Mouse (Mus musculus) layer of hippocampus, adult 2 months (tissue): Measurements from ENCODE around the gene Ndufb6. TPM values are rescaled to one million over a fixed set of nuclear protein-coding genes. Genes with fewer than 3 reads are reported as not detected.
A peak's percentile ranks its signal among the peaks of the same experiment; 100 is the strongest.

ENCODE experiments used
- DNase-seq, 2 experiments: peaks; one replicate each; pipeline ENCODE4 v3.0.0; 2022; ENCODE audit warnings: low spot score in 2 of 2
- H3K27ac ChIP-seq: fragments of 200-600 bp; 2 replicates; pipeline ENCODE4 v1.8.1; 2022
- H3K4me3 ChIP-seq: fragments of 200-600 bp; 2 replicates; pipeline ENCODE4 v1.8.1; 2022; ENCODE audit warnings: mild to moderate bottlenecking
- CTCF ChIP-seq: fragments of 200-600 bp; conservative IDR thresholded peaks from 2 replicates; pipeline ENCODE4 v1.8.1; 2022; ENCODE audit warnings: antibody characterized with exemption, mild to moderate bottlenecking, moderate library complexity
- total RNA-seq, 2 experiments: library from RNA; stranded (reverse); gene quantifications; 2 replicates each; pipeline ENCODE4 v1.2.3; 2021

Gene Ndufb6
- total RNA-seq, 2 experiments from 2014 or later, result 164 to 179 TPM

DNA sequence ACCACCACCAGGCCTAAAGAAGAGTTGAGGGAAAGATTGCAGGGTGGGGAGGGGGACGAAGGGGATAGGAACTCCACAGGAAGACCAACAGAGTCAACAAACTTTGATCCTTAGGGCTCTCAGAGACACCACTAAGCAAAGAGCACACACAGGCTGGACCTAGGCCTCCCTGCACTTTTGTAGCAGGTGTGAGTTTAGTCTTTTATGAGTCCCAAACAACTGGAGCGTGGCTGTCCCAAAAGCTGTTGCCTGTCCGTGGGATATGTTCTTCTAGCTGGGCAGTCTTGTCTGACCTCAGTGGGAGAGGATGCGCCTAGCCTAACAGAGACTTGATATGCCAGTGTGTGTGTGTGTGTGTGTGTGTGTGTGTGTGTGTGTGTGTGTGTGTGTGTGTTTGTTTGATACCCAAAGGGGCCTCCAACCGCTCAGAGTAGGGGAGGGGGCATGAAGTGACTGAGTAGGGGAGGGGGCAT is 38.9 kb downstream of the Ndufb6 start:
- DNase-seq, result no peak
- TF ChIP-seq CTCF, result no peak
- no peak overlapping the region for H3K27ac ChIP-seq
- peak overlapping the region; percentile 73 for H3K4me3 ChIP-seq

DNA sequence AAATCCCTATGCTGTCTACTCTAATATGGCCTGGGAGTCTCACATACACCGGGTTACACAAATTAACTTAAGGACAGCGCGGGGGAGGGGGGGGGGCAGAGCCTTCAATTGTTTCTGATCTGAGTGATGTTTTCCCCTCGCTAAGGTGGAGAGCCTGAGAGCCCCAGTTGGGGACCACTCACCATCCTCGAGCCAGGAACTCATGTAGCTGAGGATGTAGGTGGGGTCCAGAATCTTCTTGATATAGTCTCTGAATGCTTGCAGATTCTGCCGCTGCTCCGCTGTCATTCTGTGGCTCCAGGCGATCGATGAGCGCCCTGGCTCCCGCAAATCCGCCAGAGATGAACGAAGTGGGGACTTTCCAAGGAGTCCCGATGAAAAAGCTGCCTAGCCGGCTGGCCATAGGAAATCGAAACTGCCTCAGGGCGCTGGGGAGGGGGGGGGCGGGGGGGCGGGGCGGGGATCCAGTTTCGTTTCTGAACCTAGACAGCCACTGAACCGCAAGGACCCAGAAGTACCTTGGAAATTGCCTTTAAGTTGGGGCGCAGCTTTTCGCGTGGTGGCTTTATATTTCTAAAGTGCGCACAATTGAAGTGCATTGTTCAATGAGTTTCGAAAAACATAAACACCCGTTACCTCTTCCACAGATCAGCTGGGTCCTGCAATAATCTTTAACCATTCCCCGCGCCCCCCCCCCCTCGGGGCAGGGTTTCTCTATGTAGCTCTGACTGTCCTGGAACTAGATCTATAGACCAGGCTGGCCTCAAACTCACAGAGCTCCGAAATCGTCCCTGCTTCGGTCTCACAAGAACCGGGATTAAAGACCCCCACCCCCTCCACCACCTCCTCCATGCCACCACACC is 39.6 kb downstream of the Ndufb6 start, which contains the start of gene Ddx58:
Gene Ddx58, minus strand, starts transcription at position 420 of the 863 bp plus-strand sequence.
- Histone ChIP-seq H3K27ac (peak within 1 kb of the TSS; percentile 68), H3K4me3 (peak within 1 kb of the TSS; percentile 73)
- DNase-seq, result no peak
- no peak for TF ChIP-seq CTCF

DNA sequence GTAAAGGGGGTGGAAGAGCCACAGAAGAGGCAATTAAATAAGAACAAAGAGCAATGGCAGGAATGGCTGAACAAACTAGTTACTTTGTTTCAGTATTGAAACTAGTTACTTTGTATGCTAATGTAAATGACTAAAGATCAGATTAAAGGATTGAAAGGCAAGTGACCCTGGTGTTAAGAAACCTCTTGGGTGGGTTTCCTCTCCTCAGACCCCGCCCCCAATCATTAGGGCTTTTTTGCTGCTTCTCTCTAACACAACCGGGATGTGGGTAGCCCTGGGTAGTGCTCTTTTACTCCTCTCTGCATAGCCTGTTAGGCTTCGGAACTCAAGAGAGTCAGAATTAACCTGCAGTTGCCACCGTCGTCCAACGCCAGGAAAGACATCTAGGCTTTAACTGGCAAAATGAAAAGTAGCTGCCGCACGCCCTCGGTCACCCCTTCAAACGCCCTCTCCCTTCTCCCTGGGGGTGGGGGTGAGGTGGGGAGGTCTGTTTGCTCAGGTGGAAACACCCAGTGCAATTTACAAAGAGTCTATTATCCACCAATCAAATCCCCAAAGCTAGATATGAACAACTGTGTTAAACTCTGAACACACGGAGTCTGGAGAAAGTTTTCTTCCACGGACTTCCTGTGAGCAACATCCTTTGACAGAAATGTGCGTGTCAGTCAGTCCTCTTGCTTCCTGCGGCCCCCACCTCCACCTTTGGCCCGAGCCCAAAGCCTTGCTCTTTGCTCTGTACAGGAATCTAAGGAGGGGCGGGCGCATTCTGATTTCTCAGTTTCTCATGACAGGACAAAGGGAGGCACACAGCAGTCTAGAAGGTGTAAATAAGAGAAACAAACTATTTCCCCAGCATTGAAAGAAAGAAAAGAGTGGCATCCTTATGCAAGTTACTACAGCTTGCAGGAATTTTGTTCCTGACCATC is 40.5 kb downstream of the Ndufb6 start:
- TF ChIP-seq CTCF, result no peak
- no peak overlapping the region; the same call in 1 of the 2 replicates for H3K27ac ChIP-seq
- DNase-seq, result no peak
- H3K4me3 ChIP-seq, result peak overlapping the region; percentile 73

DNA sequence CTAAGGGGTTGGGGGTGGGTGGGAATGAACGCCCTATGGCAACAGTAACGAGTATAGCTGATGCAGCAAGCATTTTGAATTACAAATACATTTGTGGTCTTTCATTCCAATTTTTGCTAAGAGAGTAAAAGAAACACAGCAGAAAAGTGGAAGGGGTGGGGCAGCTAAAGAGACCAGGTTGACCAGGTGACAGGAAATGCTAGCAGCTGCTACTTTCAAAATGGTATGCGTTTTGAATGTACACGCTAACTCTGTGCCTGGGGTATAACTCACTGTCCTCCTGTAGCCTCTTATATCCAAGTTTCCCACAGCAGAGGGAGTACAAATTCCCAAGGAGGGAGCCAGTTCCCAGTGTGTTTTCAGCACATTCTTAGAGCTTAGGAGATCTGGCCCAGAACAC is 42.4 kb downstream of the Ndufb6 start:
- Histone ChIP-seq H3K27ac (no peak overlapping the region), H3K4me3 (no peak overlapping the region)
- DNase-seq, result no peak
- TF ChIP-seq CTCF, result no peak

DNA sequence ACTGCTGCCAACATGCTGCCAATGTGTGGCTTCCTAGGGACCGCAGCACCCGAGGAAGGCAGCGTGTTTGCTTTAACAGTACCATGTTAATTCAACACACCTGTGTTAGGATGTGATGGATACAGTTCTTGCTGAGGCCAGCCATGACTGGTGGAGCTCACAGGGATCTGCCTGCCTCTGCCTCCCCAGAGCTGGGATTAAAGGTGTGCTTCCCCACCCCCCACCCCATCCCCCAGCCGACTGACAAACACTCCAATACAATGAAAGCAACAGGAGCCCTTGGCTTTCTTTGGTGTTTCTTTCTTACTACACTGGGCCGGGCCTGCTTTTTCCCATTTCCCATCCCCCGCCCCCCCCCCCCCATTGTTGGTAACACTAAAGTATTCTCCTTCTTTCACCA is 45.0 kb downstream of the Ndufb6 start:
- no peak for DNase-seq
- no peak for TF ChIP-seq CTCF
- Histone ChIP-seq H3K27ac (no peak overlapping the region), H3K4me3 (no peak overlapping the region)

DNA sequence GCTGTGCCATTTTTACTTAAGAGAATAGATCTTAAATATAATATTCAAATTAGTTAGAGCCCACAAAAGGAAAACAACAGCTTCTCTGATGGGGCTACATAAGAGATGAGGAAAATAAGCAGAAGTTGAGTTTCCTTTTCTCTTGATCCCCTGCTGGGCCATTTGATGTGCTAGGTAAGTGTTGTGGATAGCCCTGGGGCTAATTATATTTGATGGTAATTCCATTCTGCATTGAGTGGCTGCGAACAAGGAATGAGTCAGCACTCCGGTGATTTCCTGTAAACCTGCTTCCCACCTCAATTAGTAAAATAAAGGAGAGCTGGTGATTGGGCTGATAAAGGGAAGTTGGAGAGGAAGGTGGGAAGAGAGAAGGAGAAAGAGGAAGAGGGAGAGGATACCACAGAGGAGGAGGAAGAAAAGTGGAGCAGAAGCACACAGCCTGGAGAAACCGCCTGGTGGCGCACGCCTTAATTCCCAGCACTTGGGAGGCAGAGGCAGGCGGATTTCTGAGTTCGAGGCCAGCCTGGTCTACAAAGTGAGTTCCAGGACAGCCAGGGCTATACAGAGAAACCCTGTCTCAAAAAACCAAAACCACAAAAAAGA is 46.1 kb downstream of the Ndufb6 start:
- no peak overlapping the region for H3K4me3 ChIP-seq
- no peak for DNase-seq
- no peak overlapping the region for H3K27ac ChIP-seq
- TF ChIP-seq CTCF, result no peak

DNA sequence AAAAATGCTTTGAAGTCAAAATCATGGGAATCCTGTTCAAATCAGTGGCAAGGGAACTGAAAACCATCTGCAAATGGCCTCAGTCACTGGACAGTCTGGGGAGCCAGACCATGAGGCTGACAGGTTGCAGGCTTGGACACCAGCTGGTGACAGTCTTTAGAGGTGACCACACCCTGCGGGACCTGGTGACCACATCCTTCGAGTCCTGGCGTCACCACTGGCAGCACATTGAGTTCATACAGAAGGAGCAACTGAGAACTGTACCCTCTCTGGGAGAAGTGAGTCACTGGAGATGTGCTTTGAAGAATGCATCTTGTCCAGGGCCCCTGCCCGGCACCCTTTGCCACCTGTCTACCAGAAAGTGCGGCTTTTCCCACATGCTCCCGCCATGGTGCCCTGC is 49.5 kb downstream of the Ndufb6 start:
- H3K4me3 ChIP-seq, result no peak overlapping the region
- TF ChIP-seq CTCF, result no peak
- no peak for DNase-seq
- H3K27ac ChIP-seq, result no peak overlapping the region

DNA sequence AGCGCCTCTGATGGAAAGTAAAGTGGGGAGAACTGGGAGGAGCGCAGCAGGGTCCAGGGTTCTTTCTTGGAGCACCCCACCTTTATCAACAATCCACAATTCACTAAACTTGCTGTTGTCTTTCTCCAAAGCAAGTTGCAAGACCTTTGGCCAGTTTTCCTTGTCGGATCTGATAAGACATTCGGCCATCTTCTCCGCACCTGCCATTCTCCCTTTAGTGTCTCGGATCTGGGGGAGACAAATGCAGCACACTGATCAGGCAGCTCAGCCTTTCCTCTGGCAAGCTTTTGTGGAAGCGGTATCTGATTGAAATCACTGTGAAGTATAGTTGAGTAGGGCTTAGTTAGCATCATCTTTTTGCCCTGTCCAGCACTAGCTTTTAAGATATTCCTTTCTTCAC is 51.3 kb downstream of the Ndufb6 start:
- H3K27ac ChIP-seq, result no peak overlapping the region
- H3K4me3 ChIP-seq, result no peak overlapping the region
- no peak for DNase-seq
- TF ChIP-seq CTCF, result no peak

DNA sequence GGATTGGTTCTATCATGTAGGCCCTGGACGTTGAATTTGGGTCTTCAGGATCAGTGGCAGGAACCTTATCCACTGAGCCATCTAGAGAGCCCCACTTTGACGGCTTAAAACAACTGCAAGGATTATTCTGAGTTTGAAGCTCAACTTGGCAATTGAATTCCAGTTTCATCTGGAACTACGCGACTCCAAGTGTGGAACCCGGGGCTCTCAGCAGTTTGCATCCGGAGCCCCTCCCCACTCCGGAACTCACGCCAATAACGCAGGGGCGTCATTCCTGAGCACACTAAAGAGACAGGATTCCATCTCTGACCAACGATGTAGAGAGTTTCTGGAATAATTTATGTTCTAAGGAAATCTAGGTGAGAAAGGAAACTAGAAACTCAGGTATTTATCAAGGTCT is 52.1 kb downstream of the Ndufb6 start:
- H3K27ac ChIP-seq, result no peak overlapping the region
- TF ChIP-seq CTCF, result no peak
- no peak overlapping the region for H3K4me3 ChIP-seq
- no peak for DNase-seq

DNA sequence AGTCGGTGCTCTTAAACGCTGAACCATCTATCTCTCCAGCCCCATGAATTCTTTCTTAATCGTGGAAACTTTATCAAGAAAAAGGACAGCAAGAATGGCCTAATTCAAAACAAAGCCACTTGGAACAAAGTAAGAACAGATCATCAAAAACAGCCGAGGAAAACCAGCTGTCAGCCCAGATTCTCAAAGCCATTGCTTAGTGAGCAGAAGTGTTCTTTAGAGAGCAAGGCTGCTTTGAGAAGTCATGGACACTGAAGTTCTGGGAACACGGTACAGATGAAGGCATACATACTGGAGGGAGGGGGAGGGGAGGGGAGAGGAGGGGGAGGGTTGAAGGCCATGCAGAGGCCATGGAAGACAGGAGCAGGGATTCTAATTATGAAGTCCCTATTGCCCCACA is 53.1 kb downstream of the Ndufb6 start:
- H3K4me3 ChIP-seq, result no peak overlapping the region
- TF ChIP-seq CTCF, result no peak
- no peak for DNase-seq
- no peak overlapping the region for H3K27ac ChIP-seq

DNA sequence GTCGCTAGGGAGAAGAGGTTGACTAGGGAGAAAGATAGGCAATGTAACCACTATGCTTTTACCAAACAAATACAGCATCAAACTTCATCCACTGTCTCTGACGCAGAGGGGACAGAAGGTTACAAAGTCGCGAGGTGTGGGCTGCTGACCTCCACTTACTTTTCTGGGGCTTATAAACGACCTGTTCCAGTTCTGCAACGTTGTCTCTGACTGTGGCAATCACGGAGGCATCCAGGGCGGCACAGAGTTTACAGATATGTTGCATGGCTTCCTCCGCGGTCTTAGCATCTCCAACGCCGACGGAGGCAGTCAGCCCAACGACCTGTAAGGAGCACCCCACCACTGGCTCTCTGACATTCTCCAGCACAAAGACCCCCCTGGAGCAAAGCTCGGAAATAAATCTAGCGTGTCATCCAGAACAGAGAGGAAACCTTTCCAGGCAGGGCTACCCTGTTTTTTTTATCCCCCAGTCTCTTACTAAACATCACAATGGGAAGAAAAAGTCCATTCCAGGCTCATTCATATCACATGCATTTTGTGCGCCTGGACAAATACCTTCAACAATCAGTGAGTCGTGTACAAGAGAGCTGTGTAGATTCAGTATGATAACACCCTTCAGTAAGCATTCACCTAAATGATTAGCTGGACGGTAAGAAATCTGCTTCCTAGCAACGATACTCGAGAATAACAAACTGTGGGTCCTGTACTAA is 57.2 kb downstream of the Ndufb6 start:
- H3K27ac ChIP-seq, result no peak overlapping the region
- no peak for TF ChIP-seq CTCF
- no peak for DNase-seq
- H3K4me3 ChIP-seq, result no peak overlapping the region
